Mouse (Mus musculus): ENCODE measurements around the gene Eci1. TPM values are rescaled to one million over a fixed set of nuclear protein-coding genes. Genes with fewer than 3 reads are reported as not detected.

Eci1 gene
- polyA plus RNA-seq, 1 experiment from 2014 or later: 146 TPM

DNA sequence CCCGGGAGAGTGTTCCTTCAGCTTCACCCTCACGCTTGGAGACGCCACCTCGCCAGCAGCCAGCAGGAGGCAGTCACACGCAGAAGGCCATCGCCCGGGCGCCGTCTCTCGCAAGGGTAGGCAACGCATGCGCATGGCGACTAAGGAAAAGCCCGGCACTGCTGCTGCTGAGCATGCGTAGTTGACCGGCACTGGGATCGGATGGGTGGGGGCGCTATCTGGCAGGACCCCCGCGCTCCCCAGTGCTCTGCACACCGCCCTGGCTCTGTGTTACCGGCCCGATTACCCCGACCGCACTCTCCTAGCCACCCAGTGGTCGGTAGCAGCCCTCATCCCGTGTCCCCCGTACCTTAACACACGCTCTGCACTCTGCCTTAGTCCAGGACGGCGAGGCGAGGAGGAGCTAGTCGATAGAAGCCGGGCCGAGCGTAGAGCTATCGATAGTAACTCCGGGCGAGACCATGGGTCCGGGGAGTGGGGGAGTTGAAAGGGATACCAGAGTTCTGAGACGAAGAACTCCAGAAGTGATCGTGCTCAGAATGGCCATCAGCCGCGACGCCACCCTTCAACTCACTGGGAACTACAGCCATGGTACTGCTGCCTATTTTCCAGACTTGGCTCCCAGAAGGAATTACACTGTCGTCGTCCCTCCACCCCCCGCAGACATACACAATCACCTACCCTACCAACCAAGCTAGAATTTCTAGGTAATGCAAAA is 52.4 kb downstream of the Eci1 start, which contains the start of gene Mlst8:
Gene Mlst8 (minus strand): TSS at position 416 of the 718 bp plus-strand sequence.
- Histone ChIP-seq H3K4me1 (peaks cover 26% of the 10 kb centered on the region), H3K4me3 (peak within 1 kb of the TSS; percentile 82), H3K27ac (peak within 1 kb of the TSS; percentile 98), H3K36me3 (peaks cover 42% of the 10 kb centered on the region), H3K9me3 (no peaks in the 10 kb centered on the region), H3K27me3 (ENCODE audit: insufficient read depth, poor library complexity, severe bottlenecking) (no peaks in the 10 kb centered on the region)
- peak; percentile 98 for DNase-seq (ENCODE audit: low spot score)
- under 1% methylated on average over 48 of the region's 48 CpGs for WGBS

DNA sequence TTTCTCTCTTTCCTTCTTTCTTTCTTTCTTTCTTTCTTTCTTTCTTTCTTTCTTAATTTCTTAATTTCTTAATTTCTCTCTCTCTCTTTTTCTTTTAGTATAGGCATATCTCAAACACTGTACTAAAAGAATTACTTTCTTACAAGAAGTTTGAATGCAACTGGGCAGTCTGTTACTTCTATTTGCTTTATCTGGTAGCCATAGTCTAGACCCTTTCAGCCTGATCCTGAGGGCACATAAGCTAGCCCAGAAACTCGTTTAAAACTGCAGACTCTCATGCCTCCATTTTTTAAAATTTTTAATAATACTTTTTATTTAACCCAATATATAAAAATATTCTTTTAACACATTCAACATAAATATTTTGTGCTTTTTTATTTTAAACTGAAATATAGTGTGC is 53.0 kb downstream of the Eci1 start:
- Histone ChIP-seq H3K27me3 (ENCODE audit: insufficient read depth, poor library complexity, severe bottlenecking) (no peaks in the 10 kb centered on the region), H3K9me3 (no peaks in the 10 kb centered on the region), H3K36me3 (peaks cover 36% of the 10 kb centered on the region), H3K4me3 (peak overlapping the region; percentile 82), H3K27ac (peak overlapping the region; percentile 98; the same call in 1 of the 2 replicates), H3K4me1 (peaks cover 19% of the 10 kb centered on the region)
- 32% methylated on average over 1 of the region's 1 CpGs for WGBS
- DNase-seq (ENCODE audit: low spot score): no peak

- Histone ChIP-seq H3K4me3 (0 out of 2 replicates have a peak overlapping the region, but pooled peaks have one; percentile 15), H3K36me3 (peaks cover 27% of the 10 kb centered on the region), H3K27me3 (ENCODE audit: insufficient read depth, poor library complexity, severe bottlenecking) (peaks cover 5% of the 10 kb centered on the region; the same call in 1 of the 2 replicates), H3K4me1 (peaks cover 20% of the 10 kb centered on the region), H3K27ac (peak overlapping the region; percentile 25; the same call in 1 of the 2 replicates), H3K9me3 (no peaks in the 10 kb centered on the region)
- DNase-seq (ENCODE audit: low spot score): peak; percentile 66
- 37% methylated on average over 3 of the region's 3 CpGs for WGBS
These were observed 53.9 kb downstream of the Eci1 start for GRCm38 (mm10) chr17:24480201-24480826.

DNA sequence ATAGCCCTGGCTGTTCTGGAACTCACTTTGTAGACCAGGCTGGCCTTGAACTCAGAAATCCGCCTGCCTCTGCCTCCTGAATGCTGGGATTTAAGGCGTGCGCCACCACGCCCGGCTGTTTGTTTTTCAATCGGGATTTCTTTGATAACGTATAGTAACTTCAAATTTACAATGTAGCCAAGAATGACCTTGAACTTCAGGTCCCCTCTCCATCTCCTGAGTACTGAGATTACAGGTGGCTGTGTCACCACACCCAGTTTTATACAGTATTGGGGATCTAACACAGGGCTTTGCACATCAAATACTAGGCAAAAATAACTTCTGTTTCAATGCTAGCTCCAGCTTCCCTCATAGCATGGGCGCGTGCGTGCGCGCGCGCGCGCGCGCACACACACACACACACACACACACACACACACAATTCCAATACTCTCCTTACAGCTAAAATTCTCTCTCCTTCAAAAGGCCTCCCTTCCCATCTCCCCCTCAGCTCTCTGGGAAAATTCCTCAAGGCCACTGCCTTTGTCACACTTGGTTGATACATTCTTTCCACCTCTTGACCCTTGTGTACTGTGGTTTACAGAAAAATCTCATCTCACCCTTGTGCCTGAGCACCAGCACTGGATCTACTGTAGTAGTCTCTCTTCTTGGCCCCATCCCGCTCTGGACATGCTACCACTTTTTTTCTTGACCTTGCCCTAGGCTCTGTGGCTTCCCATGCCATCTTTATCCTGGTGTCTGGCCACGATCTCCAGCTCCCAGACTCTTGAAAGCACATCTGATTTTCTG is 54.8 kb downstream of the Eci1 start:
- Histone ChIP-seq H3K4me1 (peaks cover 25% of the 10 kb centered on the region), H3K27me3 (ENCODE audit: insufficient read depth, poor library complexity, severe bottlenecking) (peaks cover 12% of the 10 kb centered on the region; the same call in 1 of the 2 replicates)
- WGBS: 90% methylated on average over 20 of the region's 20 CpGs

GRCm38 (mm10) chr17:24483495-24483894 is 57.1 kb downstream of the Eci1 start:
- no peaks in the 10 kb centered on the region for H3K36me3 ChIP-seq
- peaks cover 35% of the 10 kb centered on the region for H3K27me3 ChIP-seq (ENCODE audit: insufficient read depth, poor library complexity, severe bottlenecking)
- WGBS: 89% methylated on average over 3 of the region's 3 CpGs
- H3K4me3 ChIP-seq: no peak overlapping the region
- no peaks in the 10 kb centered on the region for H3K9me3 ChIP-seq
- H3K27ac ChIP-seq: no peak overlapping the region
- no peak for DNase-seq (ENCODE audit: low spot score)
- H3K4me1 ChIP-seq: peaks cover 20% of the 10 kb centered on the region

More for the DNA sequence above, 54.8 kb downstream of the Eci1 start:
- Histone ChIP-seq H3K36me3 (peaks cover 18% of the 10 kb centered on the region), H3K9me3 (no peaks in the 10 kb centered on the region), H3K4me3 (no peak overlapping the region), H3K27ac (no peak overlapping the region)
- peak; percentile 68 for DNase-seq (ENCODE audit: low spot score)

DNA sequence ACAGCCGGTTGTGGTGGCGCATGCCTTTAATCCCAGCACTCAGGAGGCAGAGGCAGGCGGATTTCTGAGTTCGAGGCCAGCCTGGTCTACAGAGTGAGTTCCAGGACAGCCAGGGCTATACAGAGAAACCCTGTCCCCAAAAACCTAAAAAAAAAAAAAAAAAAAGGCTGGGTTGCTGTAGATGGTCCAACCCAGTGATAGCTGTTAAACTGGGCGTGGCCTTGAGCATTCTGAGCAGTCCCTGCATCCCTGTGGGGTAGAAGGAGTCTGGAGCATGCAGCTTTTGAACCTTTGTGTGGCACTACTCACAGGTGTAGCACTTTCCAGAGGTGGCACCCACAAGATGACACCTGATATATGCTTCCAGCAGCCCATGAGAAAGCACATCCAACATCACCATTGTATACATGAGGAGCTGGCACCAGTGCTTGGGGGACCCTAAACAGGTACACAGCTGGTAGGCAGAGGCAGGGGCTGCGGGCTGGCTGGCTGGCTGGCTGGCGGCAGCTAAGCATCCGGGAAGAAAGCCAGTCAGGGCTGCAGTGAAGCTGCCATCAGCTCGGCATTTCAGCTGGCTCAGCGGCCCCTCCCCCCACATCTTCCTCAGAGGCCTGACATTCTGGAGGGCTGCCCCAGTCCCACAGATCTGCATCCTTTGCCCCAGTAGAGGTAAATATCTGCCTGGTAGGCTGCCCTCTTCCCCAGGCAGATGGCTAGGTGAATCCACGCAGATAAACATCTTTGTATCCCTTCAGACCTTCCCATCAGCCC is 58.8 kb downstream of the Eci1 start:
- Histone ChIP-seq H3K9me3 (no peaks in the 10 kb centered on the region), H3K4me3 (no peak overlapping the region), H3K27me3 (ENCODE audit: insufficient read depth, poor library complexity, severe bottlenecking) (peaks cover 51% of the 10 kb centered on the region), H3K27ac (peak overlapping the region; percentile 52; the same call in 1 of the 2 replicates), H3K36me3 (no peaks in the 10 kb centered on the region), H3K4me1 (peaks cover 30% of the 10 kb centered on the region)
- no peak for DNase-seq (ENCODE audit: low spot score)
- WGBS: 45% methylated on average over 11 of the region's 11 CpGs

- WGBS: 1% methylated on average over 45 of the region's 45 CpGs
- H3K27ac ChIP-seq: peak within 1 kb of the TSS; percentile 79
- H3K27me3 ChIP-seq (ENCODE audit: insufficient read depth, poor library complexity, severe bottlenecking): peaks cover 70% of the 10 kb centered on the region
These were observed 61.8 kb downstream of the Eci1 start, which contains the start of gene Caskin1 for GRCm38 (mm10) chr17:24488186-24488661. Caskin1 (plus strand) TSS chr17:24488601.

GRCm38 (mm10) chr17:24488662-24489264 is 62.3 kb downstream of the Eci1 start:
- H3K27ac ChIP-seq: peak overlapping the region; percentile 79
- H3K4me1 ChIP-seq: peaks cover 26% of the 10 kb centered on the region
- no peaks in the 10 kb centered on the region for H3K9me3 ChIP-seq
- DNase-seq (ENCODE audit: low spot score): no peak
- peaks cover 70% of the 10 kb centered on the region for H3K27me3 ChIP-seq (ENCODE audit: insufficient read depth, poor library complexity, severe bottlenecking)
- WGBS: under 1% methylated on average over 71 of the region's 81 CpGs
- peak overlapping the region; percentile 82 for H3K4me3 ChIP-seq
- H3K36me3 ChIP-seq: no peaks in the 10 kb centered on the region

More at GRCm38 (mm10) chr17:24488186-24488661, 61.8 kb downstream of the Eci1 start, which contains the start of gene Caskin1:
- no peak for DNase-seq (ENCODE audit: low spot score)
- peak within 1 kb of the TSS; percentile 82 for H3K4me3 ChIP-seq
- no peaks in the 10 kb centered on the region for H3K36me3 ChIP-seq
- H3K9me3 ChIP-seq: no peaks in the 10 kb centered on the region
- H3K4me1 ChIP-seq: peaks cover 26% of the 10 kb centered on the region

Other genes with a start within 250 kb of the Eci1 start
- gene Tbc1d24, start 221.1 kb upstream of the Eci1 start, polyA plus RNA-seq (2016; fragmentation: Nextera tagmentation; extraction: Ambion mirVana): 5.3 TPM in 2 replicates
- gene Ntn3, start 217.1 kb upstream of the Eci1 start, polyA plus RNA-seq (2016; fragmentation: Nextera tagmentation; extraction: Ambion mirVana): 1.9 and 3.6 TPM in 2 replicates
- 9.9 and 10.0 TPM in 2 replicates for gene Tedc2, start 205.8 kb upstream of the Eci1 start, polyA plus RNA-seq (2016; fragmentation: Nextera tagmentation; extraction: Ambion mirVana)
- 67.9 and 78.9 TPM in 2 replicates for gene Ccnf, start 175.2 kb upstream of the Eci1 start, polyA plus RNA-seq (2016; fragmentation: Nextera tagmentation; extraction: Ambion mirVana)
- not detected in 2 replicates for gene Abca17, start 75.6 kb upstream of the Eci1 start, polyA plus RNA-seq (2016; fragmentation: Nextera tagmentation; extraction: Ambion mirVana)
- gene Abca3, start 74.7 kb upstream of the Eci1 start, polyA plus RNA-seq (2016; fragmentation: Nextera tagmentation; extraction: Ambion mirVana): 7.2 and 8.2 TPM in 2 replicates
- gene Rnps1, start 12.1 kb upstream of the Eci1 start, polyA plus RNA-seq (2016; fragmentation: Nextera tagmentation; extraction: Ambion mirVana): 311 and 345 TPM in 2 replicates
- gene Dnase1l2, start 16.5 kb downstream of the Eci1 start, polyA plus RNA-seq (2016; fragmentation: Nextera tagmentation; extraction: Ambion mirVana): 1.6 and 2.3 TPM in 2 replicates
- gene E4f1, start 43.7 kb downstream of the Eci1 start, polyA plus RNA-seq (2016; fragmentation: Nextera tagmentation; extraction: Ambion mirVana): 27.1 and 30.3 TPM in 2 replicates
- 86.3 and 91.2 TPM in 2 replicates for gene Pgp, start 43.8 kb downstream of the Eci1 start, polyA plus RNA-seq (2016; fragmentation: Nextera tagmentation; extraction: Ambion mirVana)
- gene Bricd5, start 47.2 kb downstream of the Eci1 start, polyA plus RNA-seq (2016; fragmentation: Nextera tagmentation; extraction: Ambion mirVana): 0.48 and 0.69 TPM in 2 replicates
- 22.3 and 22.7 TPM in 2 replicates for gene Mlst8, start 52.4 kb downstream of the Eci1 start, polyA plus RNA-seq (2016; fragmentation: Nextera tagmentation; extraction: Ambion mirVana)
- 0.71 and 1.4 TPM in 2 replicates for gene Caskin1, start 62.0 kb downstream of the Eci1 start, polyA plus RNA-seq (2016; fragmentation: Nextera tagmentation; extraction: Ambion mirVana)
- gene Traf7, start 101.3 kb downstream of the Eci1 start, polyA plus RNA-seq (2016; fragmentation: Nextera tagmentation; extraction: Ambion mirVana): 93.5 and 95.9 TPM in 2 replicates
- gene Rab26, start 107.6 kb downstream of the Eci1 start, polyA plus RNA-seq (2016; fragmentation: Nextera tagmentation; extraction: Ambion mirVana): 1.3 and 2.3 TPM in 2 replicates
- gene Pkd1, start 123.2 kb downstream of the Eci1 start, polyA plus RNA-seq (2016; fragmentation: Nextera tagmentation; extraction: Ambion mirVana): 12.3 and 13.9 TPM in 2 replicates
- gene Tsc2, start 206.0 kb downstream of the Eci1 start, polyA plus RNA-seq (2016; fragmentation: Nextera tagmentation; extraction: Ambion mirVana): 56.9 and 66.4 TPM in 2 replicates
- 15.0 and 19.8 TPM in 2 replicates for gene Nthl1, start 206.0 kb downstream of the Eci1 start, polyA plus RNA-seq (2016; fragmentation: Nextera tagmentation; extraction: Ambion mirVana)
- gene Slc9a3r2, start 223.7 kb downstream of the Eci1 start, polyA plus RNA-seq (2016; fragmentation: Nextera tagmentation; extraction: Ambion mirVana): 51.5 and 51.9 TPM in 2 replicates
- gene Npw, start 231.8 kb downstream of the Eci1 start, polyA plus RNA-seq (2016; fragmentation: Nextera tagmentation; extraction: Ambion mirVana): 0.28 TPM in 1 of 2 replicates, not detected in the other
- 22.3 and 26.2 TPM in 2 replicates for gene Zfp598, start 243.0 kb downstream of the Eci1 start, polyA plus RNA-seq (2016; fragmentation: Nextera tagmentation; extraction: Ambion mirVana)

All from heart, embryonic 10.5 days (tissue).